Mouse (Mus musculus) brain, embryonic 14.5 days (tissue): Measurements from ENCODE around the gene Nfe2l2. TPM values are rescaled to one million over a fixed set of nuclear protein-coding genes. Genes with fewer than 3 reads are reported as not detected.
A peak's percentile ranks its signal among the peaks of the same experiment; 100 is the strongest.

Experiments used
- DNase-seq: peaks from one replicate; pipeline ENCODE4 v3.0.0-alpha.2; 2011; ENCODE audit warnings: low read depth
- CTCF ChIP-seq: fragments of 200-500 bp; IDR thresholded peaks from 2 replicates; pipeline ENCODE4 v1.5.1; 2012; ENCODE audit warnings: inconsistent platforms, mild to moderate bottlenecking, moderate library complexity, borderline replicate concordance; ENCODE audit not compliant: insufficient read depth, insufficient read length; ENCODE audit errors: extremely low read depth
- POLR2A ChIP-seq: fragments of 200-500 bp; IDR thresholded peaks from 2 replicates; pipeline ENCODE4 v1.6.1; 2012; ENCODE audit warnings: mild to moderate bottlenecking, inconsistent platforms, borderline replicate concordance; ENCODE audit not compliant: poor library complexity, insufficient read depth, insufficient read length, severe bottlenecking; ENCODE audit errors: extremely low read depth
- polyA plus RNA-seq: library from polyadenylated mRNA; depleted of rRNA; stranded (reverse); fragments of >200 nt; gene quantifications from 2 replicates; pipeline ENCODE4 v1.2.3, GENCODE M21; 2012

Gene Nfe2l2
- polyA plus RNA-seq, 1 experiment, result 11.0 TPM

DNA sequence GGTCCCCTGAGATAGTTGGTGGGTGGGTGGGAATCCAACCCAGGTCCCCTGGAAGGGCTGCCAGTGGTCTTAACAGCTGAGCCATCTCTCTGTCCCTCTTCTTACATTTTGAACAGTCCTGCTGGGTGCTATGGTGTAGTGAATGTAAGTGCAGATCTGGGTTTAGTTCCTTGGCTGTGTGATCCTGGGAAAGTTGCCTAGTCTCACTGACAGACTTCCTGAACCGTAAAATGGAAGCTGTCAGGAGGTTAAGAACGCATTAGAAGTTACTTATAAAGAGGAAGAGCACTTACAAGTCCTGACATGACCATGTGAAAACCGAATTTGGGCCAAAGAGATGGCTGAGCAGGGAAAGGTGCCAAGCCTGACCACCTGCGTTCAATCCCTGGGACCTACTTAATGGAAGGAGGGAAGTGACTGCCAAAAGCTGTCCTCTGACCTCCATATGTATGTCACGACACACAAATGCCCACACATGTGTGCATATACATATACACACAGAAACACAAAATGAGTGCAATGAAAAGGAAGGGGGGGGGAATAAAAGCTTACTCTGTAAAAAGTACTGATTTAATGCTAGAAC is 20.5 kb upstream of the Nfe2l2 start:
- no peak for TF ChIP-seq POLR2A
- TF ChIP-seq CTCF, result no peak

DNA sequence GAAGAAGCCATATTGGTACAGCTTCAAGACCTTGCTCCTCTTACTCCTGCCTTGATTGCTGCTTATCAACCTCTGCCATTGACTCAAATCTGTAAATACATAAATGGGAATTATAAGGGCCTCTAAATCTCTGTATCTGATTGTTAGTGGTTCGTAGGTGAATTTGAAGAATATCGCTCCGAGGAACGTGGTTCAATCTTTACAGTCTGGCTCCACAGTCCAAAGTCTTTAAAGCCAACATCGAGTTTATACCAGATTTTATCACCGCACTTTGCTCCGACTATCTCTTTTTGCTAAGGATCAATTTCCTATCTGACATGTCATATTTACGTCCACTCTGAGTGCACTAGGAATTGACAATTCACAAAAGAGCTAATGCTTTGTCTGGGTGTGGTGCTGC is 19.0 kb upstream of the Nfe2l2 start:
- DNase-seq, result no peak
- TF ChIP-seq CTCF (no peak), POLR2A (no peak)

More for the DNA sequence above, 20.5 kb upstream of the Nfe2l2 start:
- DNase-seq, result no peak

DNA sequence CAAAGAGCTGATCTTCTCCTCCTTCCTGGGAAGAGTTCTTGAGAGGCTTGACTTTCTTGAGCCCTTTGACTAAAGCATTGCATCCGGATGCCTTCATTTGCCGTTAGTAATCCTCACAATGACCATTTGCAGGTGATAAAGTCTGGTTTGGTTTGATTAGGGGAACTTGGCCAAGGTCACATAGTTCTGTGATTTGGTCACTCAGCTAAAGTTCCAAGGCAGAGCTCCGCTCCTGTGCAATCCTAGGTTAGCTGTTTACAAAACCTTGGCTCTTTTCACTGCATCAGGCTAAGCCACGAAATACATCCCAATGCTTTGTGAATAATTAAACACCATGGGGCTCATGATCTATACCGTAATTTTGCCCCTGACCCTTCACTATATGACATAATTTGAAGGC is 18.5 kb upstream of the Nfe2l2 start:
- DNase-seq, result no peak

DNA sequence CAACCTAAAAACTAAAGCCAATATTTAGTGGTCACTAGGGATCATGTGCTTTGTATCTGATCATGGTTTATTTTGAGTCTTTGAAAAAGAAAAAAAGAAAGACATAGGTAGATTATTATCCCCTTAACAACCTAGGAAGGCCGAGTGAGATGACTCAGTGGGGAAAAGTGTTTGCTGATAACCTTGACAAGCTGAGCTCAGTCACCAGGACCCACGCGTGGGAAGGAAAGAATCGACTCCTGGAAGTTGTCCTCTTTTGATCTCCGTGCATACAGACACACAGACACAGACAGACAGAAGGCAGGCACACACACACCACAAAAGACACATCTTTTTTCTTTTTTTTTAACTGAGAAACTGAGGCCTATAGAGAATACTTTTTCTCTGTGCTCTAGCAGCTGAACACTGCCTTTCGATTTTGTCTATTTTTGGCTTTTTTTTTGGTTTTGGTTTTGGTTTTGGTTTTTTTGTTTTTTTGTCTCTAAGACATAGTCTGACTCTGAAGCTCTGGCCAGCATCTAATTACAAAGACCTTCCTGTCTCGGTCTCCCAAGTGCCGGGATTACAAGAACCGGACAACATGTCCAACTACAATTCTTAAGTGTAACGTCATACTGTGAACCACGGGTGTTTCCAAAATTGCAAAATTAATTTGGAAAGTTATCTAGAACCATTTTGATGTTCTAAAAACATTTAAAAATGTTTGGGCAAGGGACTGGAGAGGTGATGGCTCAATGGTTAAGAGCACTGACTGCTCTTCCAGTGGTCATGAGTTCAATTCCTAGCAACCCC is 16.0 kb upstream of the Nfe2l2 start:
- DNase-seq, result no peak
- no peak for TF ChIP-seq POLR2A
- TF ChIP-seq CTCF, result no peak

More for the DNA sequence above, 18.5 kb upstream of the Nfe2l2 start:
- TF ChIP-seq POLR2A (no peak), CTCF (no peak)

DNA sequence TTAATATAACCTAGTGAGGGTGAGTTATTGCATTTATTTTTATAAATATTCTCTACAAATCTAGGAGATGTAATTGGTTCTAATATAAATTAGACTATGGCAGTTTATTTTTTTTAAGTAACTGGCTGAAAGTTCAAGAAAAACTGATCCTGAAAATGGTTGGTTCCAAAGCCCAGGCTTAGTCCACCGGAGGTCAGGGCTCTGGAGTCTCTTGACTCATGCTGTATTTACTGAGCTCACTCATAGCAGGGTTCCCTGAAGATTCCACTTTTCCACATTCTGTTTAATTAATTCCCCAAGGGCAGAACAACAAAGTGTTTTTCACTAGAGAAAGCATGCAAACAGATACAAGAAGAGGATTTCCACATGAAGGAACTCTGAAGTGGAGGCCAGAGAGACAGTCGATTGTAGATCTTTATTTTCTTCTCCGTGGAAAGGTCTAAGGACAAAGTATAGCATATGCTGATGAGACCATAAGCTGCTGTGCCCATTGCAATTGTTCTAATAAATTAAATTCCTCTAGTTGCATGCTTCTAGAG is 15.0 kb upstream of the Nfe2l2 start:
- no peak for TF ChIP-seq CTCF
- TF ChIP-seq POLR2A, result no peak

DNA sequence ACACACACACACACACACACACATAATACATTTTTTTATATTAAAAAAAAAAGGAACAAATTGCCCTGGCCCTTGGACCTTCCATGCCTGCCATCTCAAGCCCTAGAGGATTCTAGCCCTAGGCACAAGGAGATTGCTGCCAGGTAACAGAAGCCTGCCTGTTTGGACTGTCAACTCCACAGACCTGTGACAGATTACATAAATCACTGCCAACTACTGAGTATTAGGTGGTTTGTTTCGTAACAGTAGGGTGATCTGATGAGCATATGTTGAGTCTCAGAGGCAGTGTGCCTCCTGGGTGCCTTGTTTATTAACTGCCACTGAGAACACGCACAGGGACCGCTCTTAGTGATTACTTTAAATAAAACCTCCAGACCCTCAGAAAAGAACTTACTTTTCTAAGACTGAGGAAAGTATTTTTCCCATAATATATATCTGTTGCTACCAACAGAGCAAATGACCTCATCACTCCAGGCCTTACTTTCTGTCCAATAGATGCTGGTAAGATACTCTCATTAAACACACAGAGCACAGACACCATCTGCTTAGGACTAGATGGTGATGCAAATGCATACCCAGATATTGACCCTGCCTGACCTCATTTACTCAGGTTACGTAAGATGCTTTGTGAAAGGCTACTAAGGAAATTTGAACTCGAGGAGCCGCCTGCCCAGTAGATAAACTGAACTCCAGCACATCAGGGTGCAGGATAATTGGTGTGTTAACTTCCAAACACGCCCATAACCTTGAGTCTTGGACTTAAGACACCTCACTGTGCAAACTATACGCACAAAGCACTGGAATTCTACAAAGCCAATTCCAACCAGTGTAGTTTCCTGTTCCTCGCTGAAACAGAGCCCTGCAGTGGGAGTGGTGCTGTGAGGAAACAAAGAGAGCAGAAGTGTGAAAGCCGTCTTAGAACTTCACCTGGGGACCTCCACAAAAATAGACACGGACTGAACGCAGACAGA is 11.9 kb upstream of the Nfe2l2 start:
- TF ChIP-seq CTCF, result no peak
- TF ChIP-seq POLR2A, result no peak

More for the DNA sequence above, 15.0 kb upstream of the Nfe2l2 start:
- DNase-seq, result no peak

DNA sequence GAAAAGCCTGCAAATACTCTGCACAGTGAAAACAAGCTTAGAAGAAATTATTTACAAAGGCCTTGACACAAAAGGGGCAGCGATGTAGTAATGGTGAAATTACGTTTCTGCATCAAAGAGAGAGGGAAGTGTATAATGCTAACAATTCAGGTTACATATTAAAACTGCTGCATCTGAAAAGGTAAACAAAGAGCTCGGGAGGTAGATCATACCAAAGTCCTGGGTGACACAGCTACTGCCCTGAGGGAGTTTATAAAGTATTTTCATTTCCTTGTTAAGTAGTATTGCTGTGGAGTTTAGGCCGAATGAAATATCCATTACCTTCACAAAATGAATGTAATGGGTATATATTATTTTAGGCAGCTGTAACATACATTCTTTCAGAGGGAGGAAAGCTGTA is 10.3 kb upstream of the Nfe2l2 start:
- DNase-seq, result no peak
- TF ChIP-seq POLR2A, result no peak
- TF ChIP-seq CTCF, result no peak

More for the DNA sequence above, 11.9 kb upstream of the Nfe2l2 start:
- DNase-seq, result peak; percentile 66

DNA sequence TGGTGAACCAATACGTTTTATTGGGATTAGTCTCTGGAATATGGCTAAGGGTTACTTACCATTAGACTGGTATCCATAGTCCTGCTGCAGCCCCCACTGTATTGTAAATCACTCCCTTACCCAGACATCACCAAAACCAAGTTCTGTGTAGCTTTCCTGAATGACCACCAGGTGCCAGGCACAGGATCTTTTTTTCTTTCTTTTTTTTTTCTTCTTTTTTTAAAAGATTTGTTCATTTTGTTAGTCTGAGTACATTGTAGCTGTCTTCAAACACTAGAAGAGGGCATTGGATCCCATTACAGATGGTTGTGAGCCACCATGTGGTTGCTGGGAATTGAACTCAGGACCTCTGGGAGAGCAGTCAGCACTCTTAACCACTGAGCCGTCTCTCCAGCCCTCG is 8.6 kb upstream of the Nfe2l2 start:
- no peak for DNase-seq
- TF ChIP-seq CTCF, result no peak
- no peak for TF ChIP-seq POLR2A

DNA sequence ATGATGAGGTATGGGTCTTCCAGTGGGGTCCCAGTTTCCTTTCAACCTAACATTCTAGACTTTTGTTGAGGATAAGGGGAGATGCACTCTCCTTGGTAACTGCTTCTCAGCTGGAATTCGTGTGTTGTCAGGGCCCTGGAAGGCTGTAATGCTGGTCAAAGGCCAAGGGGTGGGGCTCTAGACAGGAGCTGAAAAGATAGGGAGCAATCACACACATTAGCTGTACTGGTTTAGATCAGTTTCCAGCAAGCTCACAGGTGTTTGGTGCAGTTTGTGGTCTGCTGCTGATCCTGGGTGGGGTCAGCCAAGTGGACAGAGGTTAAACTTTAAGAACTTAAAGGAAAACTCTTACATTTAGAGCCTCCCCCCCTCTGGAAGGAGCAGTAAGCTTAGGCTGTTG is 3.0 kb upstream of the Nfe2l2 start:
- no peak for TF ChIP-seq CTCF
- DNase-seq, result no peak

DNA sequence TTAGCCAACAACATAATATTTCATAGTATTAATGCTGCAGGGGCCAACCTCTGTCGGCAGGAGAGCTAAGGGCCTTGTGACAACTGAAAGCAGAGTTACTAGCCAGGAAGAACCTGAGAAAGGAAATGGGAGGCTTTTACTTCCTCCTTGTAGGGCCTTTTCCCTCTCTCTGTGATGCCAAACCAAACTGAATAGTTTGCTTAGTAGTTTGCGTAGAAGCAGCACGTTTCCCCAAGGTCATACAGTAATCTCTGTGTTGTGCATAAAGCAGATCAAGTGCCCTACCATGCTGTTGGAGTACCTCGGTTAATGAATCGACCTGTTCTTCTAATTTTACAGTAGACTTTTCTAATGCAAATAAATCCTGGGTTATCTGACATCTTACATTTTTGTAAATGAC is 2.0 kb upstream of the Nfe2l2 start:
- TF ChIP-seq CTCF, result no peak
- no peak for TF ChIP-seq POLR2A
- peak; percentile 31 for DNase-seq

DNA sequence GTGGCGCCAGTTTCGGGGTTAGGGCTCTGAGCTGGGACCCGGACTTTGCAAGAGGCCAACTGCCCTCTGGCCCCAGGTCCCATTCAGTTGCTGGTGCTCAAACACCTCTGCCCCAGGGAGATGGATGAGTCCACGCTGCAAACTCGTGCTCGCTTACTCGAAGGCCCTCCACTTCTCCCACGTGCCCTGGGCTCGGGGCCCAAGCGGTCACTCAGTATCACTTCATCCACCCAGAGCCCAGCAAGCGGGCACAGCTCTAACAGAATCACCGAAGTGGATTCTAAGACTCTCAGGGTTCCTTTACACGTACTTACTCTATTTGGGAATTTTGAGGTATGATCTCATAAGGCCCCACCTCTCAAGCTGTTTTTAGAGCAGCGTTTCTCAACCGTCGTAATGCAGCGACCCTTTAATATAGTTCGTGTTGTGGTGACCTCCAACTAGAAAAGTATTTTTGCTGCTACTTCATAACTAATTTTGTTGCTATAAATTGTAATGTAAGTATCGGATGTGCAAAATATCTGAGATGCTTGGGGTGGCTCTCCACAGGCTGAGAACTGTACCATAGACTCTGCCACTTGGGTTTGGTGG is 816 bp upstream of the Nfe2l2 start:
- TF ChIP-seq POLR2A (no peak), CTCF (0 out of 2 replicates have a peak, but pooled peaks have one; percentile 1)
- DNase-seq, result no peak

DNA sequence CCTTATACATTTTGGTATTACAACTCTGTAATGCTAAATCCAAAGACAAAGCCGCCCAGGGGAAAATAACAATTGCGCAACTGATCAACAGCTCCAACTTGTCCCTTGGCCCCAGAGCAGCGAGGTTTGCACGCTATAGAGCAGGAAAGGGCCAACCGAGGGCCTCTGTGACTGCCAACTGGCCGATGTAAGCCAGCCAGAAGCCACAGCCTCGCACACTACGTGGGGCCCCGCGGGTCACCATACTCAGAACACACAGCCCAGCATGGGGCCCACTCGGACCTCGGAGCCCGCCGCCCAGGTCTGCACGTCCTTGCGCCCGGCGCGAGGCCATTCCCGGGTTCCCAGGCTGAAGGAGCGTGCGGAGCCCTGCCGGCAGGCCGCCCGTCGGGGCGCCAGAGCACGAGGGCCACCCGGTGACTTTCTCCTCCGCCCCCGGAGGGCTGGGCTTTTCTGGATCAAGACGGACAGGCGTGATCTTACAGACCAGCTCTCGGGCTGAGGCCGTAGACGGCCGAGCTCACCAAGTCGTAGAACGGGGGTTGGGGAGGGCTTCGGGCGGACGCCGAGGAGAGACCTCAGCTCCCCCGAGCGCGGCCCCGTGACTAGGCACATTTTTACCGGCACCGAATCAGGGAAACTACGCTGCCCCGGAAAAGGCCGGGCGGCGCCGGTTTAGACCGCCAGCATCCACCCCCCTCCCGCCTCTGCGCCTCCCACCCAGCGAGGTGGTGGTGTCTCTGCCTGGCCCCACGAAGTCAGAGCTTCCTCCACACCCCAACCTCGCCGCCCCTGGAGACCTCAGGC is 863 bp downstream of the Nfe2l2 start:
- DNase-seq, result peak; percentile 98
- TF ChIP-seq CTCF (no peak), POLR2A (0 out of 2 replicates have a peak, but pooled peaks have one; percentile 6)

DNA sequence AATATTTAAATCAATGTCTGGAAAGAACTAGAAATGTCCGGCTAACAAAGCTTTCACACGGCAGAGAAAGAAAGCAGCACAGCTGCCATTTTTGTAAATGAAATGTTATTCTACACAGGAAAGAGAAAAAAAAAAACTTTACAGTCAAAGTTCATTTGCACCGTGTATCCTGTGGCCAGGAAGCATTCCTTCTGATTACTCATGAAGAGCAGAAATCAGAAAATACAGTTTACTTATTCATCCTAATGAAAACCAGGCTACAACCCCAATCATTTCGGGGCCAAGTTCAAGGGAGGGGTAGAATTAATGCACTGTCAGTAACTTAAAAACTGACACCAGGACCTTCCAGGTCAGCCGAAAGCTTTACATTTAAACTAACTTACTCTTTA is 1.9 kb downstream of the Nfe2l2 start:
- peak; percentile 13 for DNase-seq
- TF ChIP-seq POLR2A (no peak), CTCF (no peak)
